Mouse (Mus musculus) cerebellum, adult (tissue): Measurements from ENCODE around the gene Pcnx2.

Source experiments
- ATAC-seq: cut with Nextera tagmentation; 2 replicates; pipeline ENCODE4 v1.9.2; 2017; ENCODE audit warnings: mild to moderate bottlenecking, moderate library complexity, mixed read lengths; ENCODE audit not compliant: insufficient number of reproducible peaks, low FRiP score, low TSS enrichment

Pcnx2 gene

DNA sequence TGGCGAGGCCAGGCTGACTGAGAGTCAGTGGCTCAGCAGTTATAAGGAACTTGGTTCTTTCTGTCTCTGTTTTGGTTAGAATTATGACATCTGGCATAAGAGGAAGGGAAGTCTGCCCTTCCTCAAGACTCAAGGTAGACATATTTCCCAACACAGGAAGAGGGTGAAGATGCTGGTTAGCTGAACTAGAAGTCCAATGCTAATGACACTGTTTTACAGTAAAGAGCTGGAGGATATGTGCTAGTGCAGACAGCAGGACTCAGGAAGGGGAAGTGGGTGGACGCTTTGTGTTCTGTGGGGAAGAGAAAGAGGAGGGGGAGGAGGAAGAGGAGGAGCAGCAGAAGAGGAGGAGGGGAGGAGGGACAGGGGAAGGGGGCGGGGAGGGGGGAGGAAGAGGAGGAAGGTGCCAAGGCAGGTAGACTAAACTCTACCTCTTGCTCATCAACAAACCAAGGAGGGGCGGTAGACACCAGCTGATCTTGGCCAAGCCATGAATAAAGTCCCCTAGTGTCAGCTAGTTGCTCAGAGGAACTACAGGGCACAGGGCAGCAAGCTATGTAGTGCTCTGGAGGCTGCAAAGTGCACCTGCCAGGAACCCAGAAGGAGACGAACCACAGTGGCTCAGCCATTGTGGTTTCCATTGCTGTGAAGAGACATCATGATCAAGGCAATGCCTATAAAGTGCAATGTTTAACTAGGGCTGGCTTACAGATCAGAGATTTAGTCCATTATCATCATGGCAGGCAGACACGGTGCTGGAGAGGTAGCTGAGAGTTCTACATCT lies 172.9 kb downstream of the Pcnx2 start:
- no peak for ATAC-seq

DNA sequence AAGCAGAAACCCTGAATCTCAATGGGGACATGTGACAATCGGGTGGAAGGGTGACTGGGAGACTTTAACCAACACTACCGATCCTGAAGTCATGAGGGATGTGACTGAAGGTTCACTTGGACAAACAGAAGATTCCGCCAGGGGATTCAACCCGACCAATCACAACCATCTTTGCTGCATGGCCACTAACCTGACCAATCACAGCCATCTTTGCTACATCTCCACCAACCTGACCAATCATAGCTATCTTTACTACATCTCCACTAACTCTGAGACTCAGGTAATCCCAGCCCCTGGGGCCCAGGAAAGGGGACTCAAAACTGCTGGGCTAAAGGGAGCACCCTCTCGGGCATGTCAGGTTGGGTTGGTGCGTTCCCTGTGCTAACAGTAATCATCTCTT lies 174.7 kb downstream of the Pcnx2 start:
- no peak for ATAC-seq

DNA sequence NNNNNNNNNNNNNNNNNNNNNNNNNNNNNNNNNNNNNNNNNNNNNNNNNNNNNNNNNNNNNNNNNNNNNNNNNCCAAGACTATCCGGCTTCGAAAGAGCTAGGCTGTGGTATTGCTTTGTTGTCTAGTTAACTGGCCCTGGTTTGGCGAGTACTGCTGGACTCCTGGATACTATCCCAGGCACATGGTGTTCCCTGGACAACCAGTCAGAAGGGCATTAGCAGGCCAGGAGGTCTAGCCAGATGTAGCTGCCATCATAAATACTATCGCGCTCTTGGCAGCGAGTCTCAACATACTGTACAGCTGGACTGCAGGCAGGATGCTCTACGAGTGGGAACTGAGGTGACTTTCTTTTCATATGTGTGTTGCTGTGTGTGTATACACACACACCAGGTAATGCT lies 175.4 kb downstream of the Pcnx2 start:
- ATAC-seq, result no peak

DNA sequence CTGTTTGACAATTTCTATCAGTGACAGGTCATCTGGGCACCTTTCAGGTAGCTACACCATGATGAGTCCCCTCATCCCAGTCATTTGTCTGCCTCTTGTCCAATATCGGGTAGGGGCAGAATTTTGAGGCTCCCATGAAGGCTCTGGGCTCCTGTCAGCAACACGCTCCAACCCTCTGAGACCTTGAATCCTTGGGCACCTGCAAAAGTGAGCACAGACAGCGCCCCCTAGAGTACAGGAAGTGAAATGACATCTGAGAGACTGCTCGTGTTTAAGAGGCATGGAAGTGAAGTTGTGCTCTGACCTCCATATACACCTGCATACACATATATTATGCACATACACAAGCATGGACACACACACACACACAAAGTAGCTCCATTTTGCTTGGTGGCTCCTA lies 179.2 kb downstream of the Pcnx2 start:
- ATAC-seq, result no peak

DNA sequence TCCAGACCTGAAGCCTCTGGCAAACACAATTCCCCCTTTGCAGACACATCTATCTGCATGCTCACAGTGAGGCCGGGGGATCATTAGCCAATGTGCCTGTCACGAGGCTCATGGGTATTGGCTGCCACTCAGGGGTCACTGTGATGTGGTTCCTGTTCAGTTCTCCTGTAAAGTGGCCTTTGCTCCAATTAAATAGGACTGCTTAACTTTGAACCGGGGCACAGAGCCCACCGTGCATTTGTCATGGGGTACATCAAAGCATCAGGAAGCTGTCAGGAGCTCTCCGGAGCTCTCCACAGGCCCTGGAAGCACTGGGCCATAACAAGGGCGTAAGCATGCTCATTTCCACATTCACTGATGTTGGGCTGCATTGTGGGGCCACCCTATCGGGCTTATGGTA lies 181.5 kb downstream of the Pcnx2 start:
- ATAC-seq, result no peak

DNA sequence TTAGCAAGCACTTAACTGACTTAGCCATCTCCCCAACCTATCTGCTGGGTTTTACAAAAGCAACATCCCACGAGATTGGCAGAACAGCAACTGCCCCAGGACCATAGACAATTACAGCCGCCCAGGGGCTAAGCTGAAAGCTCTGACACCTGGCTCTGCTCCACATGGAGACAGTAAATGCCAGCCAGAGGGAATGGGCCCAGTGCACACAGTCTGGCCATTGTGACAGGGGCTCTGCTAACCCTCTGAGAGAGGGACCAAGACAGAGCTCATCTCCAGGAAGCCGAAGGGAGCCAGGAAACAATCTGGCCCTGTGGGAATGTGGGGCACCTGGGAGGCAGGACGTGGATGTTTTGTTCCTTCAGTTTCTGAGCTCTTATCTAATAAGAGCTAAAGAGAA lies 181.9 kb downstream of the Pcnx2 start:
- no peak for ATAC-seq

DNA sequence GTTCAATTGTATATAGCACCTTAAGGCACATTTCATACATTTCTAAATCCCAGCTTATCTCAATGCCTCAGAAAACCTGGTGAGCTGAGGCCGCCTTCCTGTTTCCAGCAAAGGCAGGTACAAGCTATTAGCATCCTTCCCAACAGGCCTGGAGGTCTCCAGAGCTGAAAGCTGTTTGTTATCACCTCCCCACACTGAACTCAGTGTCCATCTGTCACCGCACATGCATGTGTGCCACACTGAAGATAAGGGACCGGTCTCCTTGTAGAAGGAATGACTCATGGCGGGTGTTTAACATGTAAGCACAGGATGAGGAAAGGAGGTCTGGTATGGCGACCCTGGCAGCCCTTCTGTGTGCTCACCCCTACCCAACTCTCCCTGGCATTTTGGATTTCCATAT lies 186.6 kb downstream of the Pcnx2 start:
- ATAC-seq, result no peak

DNA sequence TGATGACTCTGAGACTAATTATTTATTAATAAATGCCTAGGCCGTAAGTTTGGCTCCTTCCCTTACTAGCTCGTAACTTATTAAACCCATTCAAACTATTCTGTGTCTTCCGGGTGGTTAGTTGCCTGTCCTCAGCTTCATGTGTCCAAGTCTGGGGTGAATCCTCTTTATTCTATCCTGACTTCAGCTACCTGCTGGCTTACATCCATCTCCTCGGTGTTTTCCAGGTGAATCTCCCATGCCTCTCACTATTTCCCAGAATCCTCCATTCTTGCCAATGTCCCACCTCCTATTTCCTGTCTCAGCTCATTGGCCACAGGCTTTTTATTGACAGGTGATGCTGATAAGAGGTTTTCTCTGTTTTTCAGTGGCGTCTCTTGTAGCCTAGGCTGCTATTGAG lies 188.9 kb downstream of the Pcnx2 start:
- ATAC-seq, result no peak

DNA sequence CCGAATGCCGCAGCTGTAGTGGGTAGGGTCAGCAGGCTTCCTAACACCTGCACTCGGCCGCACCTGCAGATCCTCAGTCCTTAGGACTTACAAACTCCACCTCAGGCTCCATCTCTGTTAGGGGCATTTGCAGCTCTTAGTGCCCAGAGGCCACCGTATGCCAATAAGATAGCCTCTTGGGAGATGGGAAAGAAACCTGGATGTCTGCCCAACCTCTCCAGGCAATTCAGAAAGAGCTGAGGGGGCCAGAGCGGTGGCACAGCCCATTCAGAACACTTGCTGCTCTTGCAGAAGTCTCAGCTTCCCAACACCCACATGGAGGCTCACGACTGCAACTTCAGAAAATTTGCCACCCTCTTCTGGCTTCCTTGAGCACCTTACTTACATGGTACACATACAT lies 192.3 kb downstream of the Pcnx2 start:
- ATAC-seq, result no peak

DNA sequence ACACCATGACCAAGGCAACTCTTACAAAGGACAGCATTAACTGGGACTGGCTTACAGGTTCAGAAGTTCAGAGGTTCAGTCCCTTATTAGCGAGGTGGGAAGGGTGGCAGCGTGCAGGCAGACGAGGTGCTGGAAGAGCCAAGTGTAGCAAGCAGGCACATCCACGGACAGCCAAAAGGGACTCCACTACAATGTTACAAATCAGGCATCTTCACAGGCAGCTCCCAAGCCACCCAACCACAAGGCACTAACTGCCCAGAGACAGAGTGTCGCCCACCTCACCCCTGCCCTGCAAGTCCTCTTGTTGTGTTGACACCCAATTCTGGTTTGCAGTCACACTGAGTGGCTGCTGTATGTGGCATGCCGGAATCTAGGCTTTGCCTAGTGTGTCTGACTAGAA lies 193.7 kb downstream of the Pcnx2 start:
- ATAC-seq, result no peak

DNA sequence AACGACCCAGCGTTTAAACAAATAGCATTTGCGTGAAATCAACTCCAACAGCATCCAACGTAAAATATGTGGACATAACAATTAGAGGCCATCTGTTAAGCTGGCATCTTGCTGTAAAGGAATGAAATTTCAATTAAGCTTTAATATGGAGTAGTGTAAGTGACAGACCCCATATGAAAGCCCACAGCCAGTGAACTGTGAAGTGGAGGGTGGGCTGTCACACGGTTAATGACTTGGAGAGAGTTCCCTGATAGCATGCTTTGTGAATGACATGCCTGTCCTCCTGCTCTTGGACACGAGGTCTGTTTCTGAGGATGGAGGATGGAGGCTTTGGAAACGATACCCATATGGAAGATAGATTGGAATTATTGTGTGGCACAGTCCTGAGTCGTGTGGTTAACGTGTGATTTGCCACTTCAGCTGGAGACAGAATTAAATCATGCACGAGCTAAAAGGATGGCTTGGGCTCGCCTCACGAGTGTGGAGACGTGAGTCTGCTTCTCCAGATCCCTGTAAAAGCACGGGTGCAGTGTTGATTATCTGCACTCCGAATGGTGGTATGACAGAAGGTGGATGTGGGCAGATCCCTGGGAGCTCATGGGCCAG lies 195.1 kb downstream of the Pcnx2 start:
- no peak for ATAC-seq
